Mouse (Mus musculus): ENCODE results near the gene Abcf1.
"Not testable (repeated sequence)": the region's sequence is repeated elsewhere in the genome, so short reads cannot be mapped to it uniquely, and the experiment has no call there.

The Abcf1 gene

DNA sequence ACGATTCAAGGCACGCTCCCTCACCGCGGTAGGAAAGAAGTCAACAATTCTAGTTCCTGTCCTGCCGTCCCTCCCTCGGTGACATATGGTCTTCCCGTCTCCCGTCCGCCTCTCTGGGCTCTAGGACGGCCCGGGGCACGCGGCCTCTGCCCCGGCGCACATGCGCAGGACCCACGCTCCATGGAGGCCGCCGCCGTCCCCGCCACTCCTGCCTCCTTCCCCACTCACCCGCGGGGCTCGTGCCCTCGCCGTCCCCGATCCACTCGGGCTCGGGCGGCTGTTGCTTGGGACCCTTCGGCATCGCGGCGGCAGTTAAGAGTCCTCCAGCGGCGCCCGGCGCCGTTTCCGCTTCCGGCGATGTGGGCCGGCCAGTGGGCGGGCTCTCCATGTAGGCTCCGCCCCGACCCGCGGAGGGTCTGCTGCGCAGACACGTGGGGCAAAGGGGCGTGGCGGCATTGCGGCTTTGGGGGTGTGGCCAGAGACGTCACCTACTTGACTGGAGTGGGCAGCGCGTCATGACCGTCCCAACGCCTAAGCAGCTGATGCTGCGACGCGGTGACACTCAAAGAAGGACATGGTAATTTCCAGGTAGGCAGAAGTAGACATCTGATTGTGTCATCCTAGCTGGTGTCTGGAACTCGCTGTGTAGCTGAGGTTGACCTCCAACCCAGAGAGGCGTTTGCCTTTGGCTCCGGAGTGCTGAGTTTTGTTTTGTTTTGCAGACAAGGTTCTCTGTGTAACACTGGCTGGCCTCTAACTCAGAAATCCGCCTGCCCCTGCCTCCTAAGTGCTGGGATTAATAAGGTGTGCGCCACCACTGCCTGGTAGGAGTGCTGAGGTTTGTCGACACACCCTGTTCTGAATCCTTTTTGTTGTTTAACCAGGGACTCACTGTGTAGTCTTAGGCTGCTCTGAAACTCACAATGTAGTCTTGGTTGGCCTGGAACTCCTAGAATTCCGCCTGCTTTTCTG, at the start of gene Abcf1:
TSS of gene Abcf1 (minus strand) at position 344 of the 972 bp plus-strand sequence.
- peak; percentile 83 for DNase-seq (ENCODE audit: extremely low spot score, low read depth, low spot score)

DNA sequence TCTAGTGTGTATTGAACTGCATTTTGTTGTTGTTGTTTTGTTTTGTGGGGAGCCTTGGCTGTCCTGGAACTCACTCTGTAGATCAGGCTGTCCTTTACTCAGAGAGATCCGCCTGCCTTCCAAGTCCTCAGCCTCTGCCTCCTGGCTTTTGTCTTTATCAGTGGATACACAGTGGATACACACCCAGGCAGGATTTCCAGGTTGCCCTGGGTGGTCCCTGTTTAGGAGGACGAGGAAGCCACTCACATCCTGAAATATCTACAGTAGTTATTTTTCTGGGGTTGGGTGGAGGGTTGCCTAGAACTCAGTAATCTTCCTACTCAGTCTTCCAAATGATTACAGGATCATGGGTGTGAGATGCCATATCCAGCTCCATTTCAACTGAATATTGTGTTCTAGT, 49.4 kb upstream of the Abcf1 start:
- no peak for DNase-seq (ENCODE audit: extremely low spot score, low read depth, low spot score)

DNA sequence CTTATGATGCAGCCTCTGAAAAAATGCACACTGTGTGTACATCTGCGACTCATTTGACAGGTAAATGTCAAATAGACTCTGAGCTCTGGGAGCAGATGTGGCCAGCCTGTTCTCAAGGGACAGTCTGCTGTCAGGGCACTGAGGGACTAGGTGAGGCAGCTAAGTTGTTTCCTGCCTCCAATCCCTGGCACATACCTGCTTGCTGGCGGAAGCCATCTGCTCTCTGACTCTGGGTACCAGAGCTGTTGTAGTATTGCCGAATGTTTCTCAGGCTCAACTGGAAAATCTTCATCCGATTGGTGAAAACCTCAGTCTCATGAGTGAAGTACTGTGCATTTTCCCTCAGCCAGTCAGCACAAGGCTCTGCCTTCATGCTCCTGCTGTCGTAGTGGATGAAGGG, 47.5 kb upstream of the Abcf1 start:
- no peak for DNase-seq (ENCODE audit: extremely low spot score, low read depth, low spot score)

DNA sequence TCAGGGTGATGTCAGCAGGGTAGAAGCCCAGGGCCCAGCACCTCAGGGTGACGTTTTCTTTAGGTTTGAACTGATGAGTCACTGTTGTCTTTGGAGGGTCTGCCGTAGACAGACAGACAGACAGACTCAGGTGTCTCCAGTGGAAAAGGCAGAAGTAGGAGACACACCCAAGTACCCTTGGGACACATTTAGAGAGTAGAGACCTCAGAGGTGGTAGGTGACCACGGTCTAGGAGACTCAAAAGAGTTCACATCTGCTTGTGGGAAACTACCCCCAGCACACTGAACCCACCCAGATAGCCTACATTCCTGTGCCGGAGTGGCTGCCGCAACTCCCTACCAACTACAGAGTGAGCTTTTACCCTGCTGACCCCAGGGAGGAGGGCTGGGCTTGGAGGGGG, 45.4 kb upstream of the Abcf1 start:
- DNase-seq (ENCODE audit: extremely low spot score, low read depth, low spot score): no peak

DNA sequence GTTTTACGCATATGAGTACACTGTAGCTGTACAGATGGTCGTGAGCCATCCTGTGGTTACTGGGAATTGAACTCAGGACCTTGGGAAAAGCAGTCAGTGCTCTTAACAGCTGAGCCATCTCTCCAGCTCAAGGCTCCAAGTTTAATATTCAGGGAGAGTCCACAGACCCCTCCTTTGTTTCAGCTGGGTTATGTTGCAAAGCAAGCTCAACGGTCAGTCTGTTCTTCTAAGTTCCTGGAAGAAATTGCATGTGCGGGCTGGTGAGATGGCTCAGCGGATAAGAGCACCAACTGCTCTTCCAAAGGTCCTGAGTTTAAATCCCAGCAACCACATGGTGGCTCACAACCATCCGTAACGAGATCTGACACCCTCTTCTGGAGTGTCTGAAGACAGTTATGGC, 34.8 kb upstream of the Abcf1 start:
- not testable (repeated sequence) for DNase-seq (ENCODE audit: extremely low spot score, low read depth, low spot score)

DNA sequence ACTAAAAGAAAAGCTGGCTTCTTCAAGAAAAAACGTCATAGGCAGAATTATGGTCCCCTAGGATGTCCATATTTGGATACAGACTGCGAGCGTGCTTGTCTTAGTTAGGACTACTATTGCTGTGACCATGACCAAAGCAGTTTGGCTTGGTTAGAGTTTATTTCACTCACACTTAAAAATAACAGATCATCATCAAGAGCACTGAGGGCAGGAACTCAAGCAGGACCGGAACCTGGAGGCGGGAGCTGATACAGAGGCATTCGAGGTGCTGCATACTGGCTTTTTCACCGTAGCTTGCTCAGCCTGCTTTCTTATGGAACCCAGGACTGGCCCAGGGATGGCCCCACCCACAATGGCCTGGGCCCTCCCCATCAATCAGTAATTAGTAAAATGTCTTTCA, 33.8 kb upstream of the Abcf1 start:
- DNase-seq (ENCODE audit: extremely low spot score, low read depth, low spot score): no peak

DNA sequence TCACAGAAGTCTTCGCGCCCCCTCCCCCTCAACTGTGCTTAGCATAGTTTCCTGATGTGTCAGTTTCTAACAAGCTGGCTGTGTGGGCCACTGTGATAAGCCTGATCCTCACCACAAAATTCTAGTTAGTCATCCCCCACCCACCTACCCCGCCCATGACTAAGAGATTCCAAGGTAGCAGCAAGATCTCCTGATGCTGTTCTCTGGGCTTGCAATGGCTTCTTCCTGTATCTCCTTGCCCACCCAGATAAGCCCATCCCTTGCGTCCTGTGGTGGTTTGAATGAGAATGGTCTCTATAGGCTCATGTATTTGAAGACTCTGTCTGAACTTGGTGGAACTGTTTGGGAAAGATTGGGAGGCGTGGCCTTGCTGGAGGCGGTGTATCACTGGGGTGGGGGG, 32.4 kb upstream of the Abcf1 start:
- DNase-seq (ENCODE audit: extremely low spot score, low read depth, low spot score): no peak

DNA sequence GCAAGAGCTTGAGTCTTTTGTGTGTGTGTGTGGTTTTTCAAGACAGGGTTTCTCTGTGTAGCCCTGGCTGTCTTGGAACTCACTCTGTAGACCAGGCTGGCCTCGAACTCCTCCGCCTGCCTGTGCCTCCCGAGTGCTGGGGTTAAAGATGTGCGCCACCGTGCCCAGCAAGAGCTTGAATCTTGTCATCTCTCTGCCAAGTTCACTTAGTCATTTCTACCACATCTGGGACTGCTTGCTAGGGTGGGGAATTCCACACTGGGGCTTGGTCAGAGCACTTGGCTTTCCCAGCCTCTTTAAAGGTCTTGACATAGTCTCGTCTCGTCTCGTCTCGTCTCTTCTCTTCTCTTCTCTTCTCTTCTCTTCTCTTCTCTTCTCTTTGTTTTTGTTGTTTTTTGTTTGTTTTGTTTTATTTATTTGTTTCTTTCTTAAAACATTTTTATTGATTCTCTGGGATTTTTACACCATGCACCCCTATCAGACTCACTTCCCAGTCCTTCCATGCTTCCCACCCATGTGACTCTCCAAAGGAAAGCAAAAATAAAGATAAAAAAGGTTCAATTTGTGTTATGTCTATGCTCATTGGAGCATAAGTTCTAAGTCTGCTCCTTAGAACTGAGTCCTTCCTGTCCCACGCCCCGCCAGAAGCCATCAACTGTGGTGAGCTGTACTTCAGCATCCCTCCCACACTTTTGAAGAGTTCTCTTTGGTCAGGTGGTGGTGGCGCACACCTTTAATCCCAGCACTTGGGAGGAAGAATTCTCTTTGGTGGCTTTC, 31.7 kb upstream of the Abcf1 start:
- no peak for DNase-seq (ENCODE audit: extremely low spot score, low read depth, low spot score)

DNA sequence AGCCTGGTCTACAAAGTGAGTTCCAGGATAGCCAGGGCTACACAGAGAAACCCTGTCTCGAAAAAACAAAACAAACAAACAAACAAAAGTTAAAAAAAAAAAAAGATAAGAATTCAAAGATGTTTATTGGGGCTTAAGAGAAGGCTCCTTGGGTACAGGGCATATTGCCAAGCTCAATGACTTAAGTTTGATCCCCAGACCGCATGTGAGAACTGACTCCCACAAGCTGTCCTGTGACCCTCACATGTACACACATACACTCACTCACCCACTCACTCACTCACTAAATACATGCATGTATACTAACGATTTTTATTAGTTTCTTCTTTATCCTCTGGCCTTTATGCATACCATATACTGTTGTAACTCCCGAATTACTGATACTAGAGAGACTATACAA, 30.8 kb upstream of the Abcf1 start:
- DNase-seq (ENCODE audit: extremely low spot score, low read depth, low spot score): no peak

DNA sequence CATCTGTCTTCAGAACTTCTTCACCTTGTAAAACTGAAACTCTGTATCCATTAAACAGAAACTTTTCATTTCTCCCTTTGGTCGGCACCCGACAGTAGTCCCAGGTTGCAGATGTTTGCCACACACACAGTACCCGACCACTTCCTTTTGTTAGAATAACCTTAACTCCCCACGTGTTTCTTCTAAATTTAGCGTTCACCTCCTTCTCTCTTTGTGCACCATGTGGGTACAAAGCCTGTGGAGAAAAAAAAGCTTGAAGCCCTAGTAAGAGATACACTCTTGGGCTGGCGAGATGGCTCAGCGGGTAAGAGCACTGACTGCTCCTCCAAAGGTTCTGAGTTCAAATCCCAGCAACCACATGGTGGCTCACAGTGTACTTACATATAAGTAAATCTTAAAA, 29.8 kb upstream of the Abcf1 start:
- DNase-seq (ENCODE audit: extremely low spot score, low read depth, low spot score): no peak

DNA sequence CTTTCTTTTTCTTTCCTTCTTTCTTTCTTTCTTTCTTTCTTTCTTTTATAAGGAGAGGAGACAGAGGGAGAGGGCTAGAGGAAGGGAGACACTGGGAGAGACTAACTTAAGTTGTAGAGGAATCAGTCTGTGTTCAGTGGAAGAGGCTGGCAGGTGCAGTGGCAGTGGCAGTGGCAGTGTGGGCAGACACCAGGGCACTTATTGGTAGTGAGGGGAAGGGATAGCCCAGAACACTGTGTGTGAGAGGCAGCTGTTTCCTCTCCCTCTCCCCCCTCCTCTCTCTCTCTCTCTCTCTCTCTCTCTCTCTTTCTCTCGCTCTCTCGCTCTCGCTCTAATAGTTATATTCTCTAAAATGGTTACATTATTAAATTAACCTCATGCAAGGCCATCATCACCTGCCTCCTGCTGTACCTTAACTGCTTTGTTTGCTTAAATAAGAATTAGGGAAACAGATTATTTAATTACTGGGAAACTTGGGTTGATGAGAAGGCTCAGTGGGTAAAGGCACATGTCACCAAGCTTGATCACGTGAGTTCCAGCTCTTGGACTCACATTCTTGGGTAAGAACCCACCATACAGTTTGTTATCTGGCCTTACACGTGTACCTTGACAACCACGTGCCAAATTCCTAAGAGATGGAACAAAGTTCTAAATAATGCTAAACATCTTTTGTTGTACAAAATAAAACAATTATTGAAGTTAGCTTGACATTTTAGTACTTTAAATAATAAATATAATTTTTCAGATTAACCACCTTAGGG, 29.2 kb upstream of the Abcf1 start:
- no peak for DNase-seq (ENCODE audit: extremely low spot score, low read depth, low spot score)

DNA sequence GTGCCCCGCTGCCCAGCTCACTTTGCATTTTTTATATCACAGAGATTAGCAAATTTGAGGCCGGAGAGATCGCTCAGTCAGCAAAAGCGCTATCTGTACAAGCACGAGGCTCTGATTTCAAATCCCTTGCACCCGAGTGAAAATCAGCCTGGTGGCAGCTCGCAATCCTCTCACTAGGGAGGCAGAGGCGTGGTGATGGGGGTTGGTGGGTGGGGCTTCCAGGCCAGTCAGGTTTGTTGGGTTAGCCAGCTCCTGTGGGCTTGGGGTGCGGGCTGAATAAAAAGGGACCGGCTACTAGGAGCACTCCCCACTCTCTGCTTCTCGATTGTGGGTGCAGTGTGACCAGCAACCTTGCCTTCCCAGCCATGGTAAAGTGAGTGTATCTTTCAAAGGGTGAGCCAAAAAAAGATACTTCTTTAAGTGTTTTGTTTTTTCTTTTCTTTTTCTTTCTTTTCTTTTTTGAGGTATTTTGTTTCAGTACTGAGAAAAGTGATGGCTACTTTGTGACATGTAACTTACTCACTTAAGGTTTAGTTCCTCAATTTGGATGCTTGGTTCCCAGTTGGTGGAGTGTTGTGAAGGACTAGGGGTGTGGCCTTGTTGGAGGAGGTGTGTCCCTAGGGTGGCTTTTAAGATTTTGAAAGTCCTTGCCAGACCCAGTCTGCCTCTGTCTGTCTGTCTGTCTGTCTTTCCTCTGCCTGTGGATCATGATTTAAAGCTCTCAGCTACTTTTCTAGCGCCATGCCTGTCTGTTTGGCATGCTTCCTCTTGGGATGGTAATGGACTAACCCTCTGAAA, 28.4 kb upstream of the Abcf1 start:
- DNase-seq (ENCODE audit: extremely low spot score, low read depth, low spot score): no peak

DNA sequence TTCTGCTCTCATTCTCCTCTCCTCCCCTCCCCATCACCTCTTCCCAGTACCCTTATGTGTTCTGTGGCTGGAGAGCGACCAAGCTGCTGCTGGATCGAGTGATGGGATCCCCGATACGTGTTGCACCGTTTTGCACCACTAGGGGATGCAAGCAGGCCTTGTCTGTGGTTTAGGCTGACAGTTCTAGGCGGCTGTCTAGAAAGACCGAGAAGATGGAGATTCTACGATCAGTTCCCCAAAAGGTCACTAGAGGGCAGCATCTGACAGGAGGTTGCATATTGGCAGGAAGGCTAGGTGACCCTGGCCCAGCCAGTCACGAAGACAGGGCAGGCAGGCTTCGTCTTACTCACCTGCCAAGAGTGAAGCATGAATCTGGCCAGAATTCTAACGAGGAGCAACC, 27.4 kb upstream of the Abcf1 start:
- peak; percentile 99 for DNase-seq (ENCODE audit: extremely low spot score, low read depth, low spot score)

DNA sequence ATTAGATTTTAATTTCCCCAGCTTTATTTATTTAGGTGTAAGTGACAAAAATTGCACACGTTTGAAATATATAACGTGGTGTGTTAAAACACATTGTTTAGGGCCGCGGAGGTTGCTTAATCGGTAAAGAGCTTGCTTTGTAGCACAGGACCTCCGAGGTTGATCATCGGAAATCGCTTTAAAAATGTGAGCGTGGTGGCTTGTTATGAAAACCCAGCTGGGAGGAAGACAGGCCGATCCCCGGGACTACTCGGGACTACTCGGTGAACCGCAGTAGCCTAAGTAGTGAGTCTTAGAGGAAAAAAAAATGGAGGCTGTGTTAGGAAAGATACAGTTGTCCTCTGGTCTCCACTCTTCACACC, 25.3 kb upstream of the Abcf1 start:
- DNase-seq (ENCODE audit: extremely low spot score, low read depth, low spot score): no peak

DNA sequence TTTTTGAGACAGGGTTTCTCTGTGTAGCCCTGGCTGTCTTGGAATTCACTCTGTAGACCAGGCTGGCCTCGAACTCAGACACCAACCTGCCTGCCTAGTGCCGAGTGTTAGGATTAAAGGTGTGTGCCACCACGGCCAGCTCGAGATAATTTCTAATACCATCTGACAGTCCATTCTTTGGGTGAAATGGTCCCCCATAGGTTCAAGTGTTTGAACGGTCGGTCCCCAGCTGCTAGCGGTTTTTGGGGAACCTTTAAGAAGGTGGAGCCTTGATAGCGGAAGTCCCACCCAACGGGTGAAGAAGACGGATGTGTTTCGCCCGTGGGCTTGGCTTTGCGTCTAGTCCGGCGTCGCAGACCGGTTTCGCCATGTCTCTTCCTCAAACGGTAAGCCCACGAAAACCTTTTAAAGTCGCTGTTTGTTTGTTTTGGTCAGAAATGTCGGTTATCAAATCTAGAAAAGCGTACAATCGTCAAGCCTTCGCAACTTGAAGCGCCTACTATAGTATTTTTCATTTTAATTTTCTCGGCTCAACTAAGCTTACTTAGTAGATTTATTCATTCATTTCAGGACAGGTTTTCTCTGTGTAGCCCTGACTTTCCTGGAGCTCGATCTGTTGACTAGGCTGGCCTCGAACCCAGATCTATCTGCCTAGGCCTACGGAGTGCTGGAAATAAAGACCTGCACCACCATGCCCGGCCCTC, 24.8 kb upstream of the Abcf1 start:
- DNase-seq (ENCODE audit: extremely low spot score, low read depth, low spot score): peak; percentile 37

DNA sequence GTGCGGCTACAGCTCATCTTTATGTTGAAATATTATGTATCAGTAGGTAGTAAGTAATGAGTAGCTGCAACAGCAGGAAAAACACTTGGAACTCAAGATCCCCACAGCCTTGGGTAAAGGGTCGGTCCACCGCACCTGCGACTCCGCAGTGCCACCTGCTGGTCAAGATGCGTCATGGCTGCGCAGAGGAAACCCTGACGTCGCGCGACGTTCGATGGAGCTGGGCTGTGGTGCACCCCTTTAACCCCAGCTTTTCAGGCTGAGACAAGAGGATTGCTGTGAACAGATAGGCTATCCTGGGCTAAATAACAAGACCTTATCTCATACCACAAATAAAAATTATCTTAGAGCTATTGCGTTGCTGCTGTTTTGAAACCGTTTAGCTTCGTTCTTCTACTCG, 24.1 kb upstream of the Abcf1 start:
- DNase-seq (ENCODE audit: extremely low spot score, low read depth, low spot score): peak; percentile 80

DNA sequence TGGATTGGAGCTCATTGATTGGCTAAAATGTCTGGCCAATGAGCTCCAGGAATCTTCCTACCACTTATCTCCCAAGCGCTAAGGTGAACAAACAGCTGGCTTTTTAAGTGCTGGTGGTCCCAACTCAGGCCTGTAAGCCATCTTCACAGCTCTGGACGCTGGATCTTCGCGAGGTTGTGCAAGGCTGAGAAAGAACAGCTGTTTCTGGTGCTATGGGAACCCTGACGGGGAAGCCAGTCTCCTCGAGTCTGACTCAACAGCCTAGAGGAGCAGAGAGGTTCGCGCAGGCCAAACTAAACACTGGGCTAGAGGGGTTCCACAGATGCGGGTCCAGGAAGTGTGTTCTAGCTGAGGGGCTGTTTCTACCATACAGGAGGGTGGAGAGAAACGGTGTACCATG, 22.2 kb upstream of the Abcf1 start:
- DNase-seq (ENCODE audit: extremely low spot score, low read depth, low spot score): no peak

DNA sequence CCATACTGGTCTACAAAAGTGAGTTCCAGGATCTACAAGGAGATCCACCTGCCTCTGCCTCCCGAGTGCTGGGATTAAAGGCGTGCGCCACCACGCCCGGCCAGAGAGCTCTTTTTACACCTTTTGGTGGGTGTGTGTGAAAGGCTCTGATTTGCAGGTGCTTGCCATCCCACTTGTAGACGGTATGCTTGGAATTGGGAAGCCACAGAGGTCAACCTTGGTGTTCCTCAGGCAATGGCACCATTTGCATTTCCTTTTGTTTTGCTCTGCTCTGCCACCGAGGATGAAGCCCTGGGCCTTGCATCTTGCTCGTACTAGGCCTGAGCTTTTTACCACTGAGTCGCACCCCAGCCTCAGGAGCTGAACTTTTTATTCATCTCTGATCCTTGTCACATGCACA, 12.2 kb upstream of the Abcf1 start:
- DNase-seq (ENCODE audit: extremely low spot score, low read depth, low spot score): no peak

DNA sequence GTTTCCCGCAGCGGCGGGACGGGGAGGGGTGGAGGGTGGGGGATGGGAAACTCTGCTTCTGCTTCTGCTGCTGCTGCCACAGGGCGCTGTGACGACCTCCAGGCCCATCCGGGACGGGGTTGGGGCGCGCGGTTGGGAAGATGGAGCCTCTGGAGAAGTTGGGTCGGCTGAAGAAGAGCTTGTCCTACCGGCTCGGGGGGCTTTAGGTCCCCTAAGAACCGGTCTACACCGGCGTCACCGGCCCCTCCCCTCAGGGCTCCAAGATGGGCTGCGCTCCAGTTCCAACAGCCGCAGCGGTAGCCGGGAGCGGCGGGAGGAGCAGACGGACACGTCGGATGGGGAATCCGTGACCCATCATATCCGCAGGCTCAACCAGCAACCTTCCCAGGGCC, 10.8 kb upstream of the Abcf1 start:
- no peak for DNase-seq (ENCODE audit: extremely low spot score, low read depth, low spot score)

All from hindlimb bud, embryonic 11.5 days (tissue).